Mouse (Mus musculus) neutrophil, adult 65 days (primary cell): ENCODE measurements around the gene Zfp580. TPM values are rescaled to one million over a fixed set of nuclear protein-coding genes. Genes with fewer than 3 reads are reported as not detected.

Experiments
- total RNA-seq: library from RNA; stranded (reverse); gene quantifications from 2 replicates; pipeline ENCODE4 v1.2.4, GENCODE M21; 2023

Zfp580 gene
- 0.98 and 1.2 TPM in 2 replicates for total RNA-seq

DNA sequence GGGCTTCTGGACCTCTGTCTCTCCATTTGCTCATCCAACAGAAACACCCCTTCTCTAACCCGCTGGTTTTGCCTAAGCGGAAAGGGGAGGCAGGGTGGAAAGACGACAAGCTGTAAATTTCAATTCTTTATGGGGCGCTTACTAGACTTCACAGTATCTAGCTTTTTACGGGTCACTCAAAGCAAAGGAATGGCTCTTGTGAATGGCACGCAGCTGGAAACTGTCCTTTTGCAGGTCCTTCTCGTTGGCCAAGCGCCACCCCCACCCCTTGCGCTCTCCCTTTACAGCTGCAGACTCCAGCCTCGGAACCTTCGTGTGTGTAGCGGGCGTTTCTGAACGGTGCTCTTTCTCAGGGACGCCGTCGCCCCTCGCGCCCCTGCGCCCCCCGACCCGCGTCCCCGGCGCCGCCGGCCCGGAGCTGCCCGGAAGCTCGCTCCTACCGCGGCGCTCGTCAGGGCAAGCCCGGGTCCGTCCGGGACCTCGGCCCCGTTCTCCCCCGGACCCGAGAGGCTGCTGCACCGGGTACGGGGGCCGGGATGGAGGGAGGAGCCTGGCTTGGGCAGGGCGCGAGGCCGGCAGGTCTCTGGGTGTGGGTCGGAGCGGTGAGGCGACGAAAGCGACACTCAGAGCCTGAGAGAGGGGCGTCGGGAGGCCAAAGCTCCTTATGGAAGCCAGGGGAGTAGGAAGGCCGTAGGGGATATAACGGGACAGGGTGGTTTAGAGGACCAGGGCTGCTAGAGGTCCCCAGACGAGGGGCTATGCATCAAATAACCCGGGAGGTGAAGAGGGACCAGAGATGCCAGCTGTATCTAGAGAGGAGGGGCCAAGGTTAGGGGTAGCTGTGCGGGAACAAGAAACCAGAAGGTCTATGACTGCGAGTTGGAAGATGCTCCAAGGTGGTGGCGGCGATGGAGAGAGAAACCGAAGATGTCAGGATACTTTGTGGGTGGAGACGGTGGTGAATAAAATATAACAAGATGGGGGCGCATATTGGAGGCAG is at the start of gene Zfp580:
Gene Zfp580 (plus strand): TSS at position 346 of the 1,000 bp plus-strand sequence.

DNA sequence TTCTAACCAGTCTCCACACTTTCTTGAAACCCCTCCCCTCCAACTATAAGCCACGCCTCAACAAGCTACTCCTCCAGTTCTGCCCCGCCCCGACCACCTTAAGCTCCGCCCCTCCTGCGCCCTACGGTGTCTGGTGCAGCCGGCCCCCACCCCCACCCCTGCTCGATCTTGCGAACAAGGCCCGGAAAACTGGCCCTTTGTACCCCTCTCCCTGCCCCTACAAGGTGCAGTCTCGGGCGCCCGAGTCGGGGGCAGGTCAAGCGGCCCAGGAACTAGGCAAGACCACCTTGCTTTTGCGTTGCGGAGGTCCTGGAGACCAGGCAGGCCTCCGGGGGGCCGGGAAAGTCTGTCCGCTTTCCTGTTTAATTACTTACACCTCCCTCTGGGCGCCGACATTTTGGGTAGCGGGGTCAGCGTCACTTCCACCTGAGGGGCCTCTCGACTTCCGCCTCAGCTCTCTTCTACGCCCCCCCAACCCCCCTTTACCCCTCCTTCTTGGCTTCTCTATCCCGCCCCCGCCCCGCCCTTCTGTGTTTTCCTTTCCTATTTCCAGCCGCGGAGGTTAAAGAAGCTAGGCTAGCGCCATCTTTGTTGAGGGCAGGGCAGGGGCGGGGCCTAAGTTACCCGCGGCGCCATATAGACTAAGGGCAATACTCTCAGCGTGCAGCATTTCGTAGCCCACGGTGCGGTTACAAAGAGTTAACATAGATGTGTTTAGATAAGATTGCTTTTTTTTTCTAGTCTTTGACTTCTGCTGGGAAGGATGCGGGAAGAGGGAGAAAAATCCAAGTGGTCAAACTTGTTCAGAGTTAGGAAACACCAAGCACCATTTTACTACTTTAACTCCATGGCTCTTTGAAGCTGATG is 36.9 kb upstream of the Zfp580 start, which contains the start of the genes Zfp524 and Fiz1:
Gene Zfp524 (plus strand): TSS at position 165 of the 867 bp plus-strand sequence.
Gene Fiz1 (minus strand): TSS at position 447 of the 867 bp plus-strand sequence.

DNA sequence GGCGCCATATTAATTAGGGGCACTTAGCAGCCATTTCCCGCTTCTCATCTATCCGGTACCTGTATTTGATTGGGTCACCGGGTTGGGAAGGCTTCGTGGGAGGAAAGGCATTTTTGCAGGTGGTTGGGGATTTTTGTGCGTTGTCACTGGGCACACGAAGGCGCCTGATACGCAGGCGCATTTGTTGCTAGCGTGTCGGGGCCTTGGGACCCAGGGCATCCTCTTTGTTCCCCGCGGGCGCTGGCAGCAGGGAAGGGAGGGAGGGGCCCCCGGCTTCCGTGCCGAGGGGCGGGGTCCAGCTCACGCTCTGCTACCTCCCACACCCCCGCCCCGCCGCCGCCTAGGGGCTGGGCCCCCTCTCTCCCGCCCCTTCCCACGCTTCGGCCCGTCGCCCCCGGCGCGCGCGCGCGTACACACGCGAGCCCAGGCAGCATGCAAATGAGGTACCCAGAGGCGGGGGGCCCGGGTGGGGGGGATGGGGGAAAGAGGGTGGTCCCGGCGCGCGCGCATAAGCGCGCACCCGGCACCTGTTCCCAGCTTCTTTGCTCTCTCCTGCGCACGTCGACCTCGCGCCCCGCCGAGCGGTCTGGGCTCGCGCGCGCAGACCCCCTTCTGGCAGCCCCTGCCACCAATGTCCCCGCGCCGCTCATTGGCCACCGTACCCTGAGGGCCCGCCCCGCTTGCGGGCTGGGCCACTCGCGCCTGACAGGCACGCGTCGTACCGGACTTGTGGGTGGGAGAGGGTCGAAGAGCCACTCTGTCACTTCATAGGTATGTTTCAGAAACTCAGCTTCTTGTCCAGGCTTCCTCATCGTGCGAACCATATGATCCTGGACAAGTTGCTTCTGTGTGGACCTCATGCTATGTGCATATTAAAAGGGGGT is 36.0 kb upstream of the Zfp580 start, which contains the start of gene Gm44973:
Gene Gm44973 (plus strand): TSS at position 379 of the 884 bp plus-strand sequence.

DNA sequence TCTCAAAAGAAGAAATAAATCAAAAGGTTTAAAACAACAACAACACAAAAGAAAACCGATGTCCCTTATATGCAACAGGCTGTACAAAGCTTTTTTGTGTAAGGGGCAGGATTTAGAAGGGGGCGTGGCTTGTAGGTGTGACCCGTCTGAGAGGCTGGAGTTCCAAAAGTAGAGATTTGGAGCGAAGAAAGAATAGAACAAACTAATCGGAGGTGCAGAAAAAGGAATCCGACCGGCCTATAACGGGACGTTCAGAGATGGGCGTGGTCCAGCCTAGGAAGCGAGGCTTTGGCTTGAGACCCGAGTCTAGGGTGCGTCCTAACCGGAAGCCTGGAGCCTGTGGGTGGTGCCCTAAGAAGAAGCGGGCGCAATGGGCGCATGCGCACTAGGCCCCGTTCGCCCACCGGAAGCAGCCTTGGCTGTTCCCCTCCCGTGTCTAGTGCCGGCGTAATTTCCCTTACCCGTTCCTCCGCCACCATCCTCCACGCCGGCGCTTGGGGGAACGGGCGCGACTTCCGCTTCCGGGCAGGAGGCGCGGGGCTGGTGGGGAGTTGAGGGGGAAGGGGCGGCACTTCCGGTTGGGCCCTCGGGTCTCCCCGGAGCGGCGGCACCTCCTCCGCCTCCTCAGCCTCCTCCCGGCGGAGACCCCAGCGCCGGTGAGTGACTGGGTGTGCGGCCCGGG is 31.2 kb upstream of the Zfp580 start, which contains the start of the genes Zfp865 and Ccdc106:
Gene Zfp865 (plus strand): TSS at position 377 of the 682 bp plus-strand sequence.
Gene Ccdc106 (plus strand): TSS at position 554 of the 682 bp plus-strand sequence.

DNA sequence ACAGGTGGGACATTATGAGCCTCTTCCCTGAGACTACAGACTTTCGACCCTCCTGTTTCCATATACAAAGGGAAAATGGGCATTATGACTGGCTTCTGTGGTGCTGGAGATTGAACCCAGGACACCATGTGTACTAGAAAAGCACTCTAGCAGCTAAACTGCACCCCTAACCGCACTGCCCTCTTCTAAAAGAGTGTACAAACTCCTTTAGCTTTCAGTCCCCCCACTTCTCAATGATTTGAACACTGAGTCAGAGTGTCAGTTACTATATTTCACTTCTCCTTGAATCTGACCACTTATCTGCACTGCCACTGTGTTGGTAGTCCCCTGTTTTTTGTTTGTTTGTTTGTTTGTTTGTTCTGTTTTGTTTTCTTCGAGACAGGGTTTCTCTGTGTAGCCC is 17.5 kb upstream of the Zfp580 start, which contains the start of gene 4632433K11Rik:
Gene 4632433K11Rik (plus strand): TSS at position 301 of the 400 bp plus-strand sequence.

DNA sequence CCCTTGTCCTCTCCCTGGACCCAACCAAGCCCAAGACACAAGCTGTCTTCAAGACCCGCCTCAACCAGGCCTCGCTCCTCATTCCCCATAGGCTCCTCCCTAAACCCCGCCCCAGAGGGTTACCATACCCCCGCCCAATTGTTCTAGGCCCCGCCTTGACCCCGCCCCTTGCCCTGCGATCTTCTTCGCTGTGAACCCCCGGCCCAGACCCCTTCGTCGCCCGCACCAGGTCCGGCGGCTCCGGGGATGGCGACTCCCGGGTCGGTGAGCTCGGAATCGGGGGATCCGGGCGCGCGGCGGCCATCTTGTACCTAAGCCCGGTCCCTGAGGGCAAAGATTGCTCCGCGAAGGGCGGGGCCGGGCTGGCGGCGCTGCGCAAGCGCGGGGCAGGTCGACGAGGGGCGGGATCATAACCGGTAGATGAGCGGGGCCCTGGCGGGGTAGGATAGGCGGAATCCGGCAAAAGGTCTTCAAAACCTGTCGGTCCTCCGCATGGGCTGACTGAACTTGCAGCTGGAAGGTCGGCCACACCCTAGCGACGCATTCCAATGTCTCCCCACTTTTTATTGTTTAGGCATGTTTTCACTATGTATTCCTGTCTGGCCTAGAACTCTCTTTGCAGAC is 13.1 kb upstream of the Zfp580 start, which contains the start of gene Zfp784:
Gene Zfp784 (minus strand): TSS at position 338 of the 624 bp plus-strand sequence.

DNA sequence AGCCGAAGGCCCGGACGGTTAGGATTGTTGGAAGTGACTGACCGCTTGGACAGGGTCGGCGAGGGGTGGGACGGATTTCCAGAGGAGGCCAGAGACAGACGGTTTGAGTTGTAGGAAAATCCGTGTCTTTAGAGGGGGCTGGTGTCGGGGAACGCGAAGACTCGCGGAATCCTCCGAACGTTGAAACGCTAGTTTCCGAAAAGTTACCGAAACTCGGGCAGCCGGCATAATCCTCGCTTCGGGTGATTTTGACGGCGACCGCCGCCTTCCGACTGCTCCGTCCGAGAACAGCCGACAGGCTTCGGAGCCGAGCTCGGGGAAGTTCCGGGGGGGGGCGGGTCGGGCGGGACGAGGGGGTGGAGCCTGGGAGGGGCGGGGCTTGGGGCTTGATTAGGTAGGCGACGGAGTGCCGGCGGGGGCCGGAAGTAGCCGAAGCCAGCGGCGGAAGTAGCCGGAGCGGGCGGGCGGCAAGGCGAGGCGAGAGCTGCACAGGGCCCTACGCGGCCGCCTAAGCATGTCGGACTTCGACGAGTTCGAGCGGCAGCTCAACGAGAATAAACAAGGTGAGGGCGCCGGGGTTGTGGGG is 10.5 kb downstream of the Zfp580 start, which contains the start of gene U2af2:
Gene U2af2 (plus strand): TSS at position 370 of the 586 bp plus-strand sequence.

DNA sequence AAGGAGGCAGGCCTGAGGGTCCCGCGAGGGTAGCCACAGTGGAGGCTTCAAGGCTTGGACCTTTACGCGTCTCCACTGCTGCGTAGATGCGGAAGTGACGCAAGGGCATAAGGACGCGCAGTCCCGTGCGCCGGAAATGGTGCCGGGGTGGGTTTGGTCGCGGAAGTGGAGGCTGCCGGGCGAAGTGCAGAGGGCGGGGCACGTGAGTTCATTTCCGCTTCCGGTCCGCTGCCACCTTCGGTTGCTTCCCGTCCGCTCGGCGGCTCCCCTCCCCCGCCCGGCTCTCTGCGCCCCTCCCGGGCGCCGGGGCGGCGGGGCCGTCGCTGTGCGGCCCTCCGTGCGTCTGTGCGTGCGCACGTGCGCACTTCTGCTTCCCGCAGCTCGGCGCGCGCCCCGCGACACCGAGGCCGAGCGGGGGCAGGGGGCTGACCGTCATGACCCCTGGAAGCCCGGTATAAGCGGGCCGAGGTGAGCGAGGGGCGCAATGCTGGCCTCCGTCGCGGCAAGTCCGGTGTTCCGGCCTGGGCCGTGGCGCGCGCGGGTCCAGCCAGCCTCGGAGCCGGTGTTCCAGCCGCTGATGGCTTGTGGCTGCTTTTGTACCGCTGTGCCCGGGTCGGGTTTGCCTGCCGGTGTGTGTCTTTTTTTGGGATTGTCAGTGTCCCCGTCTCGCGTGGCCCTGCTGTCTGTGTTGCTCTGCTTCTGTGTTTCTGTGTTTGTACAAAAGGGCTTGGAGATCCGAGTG is 28.8 kb downstream of the Zfp580 start, which contains the start of gene Epn1:
Gene Epn1 (plus strand): TSS at position 226 of the 742 bp plus-strand sequence.

Other genes starting within 250 kb of the Zfp580 start
- 188 and 216 TPM in 2 replicates for gene Ube2s, start 238.9 kb upstream of the Zfp580 start, total RNA-seq
- 1.0 TPM in 1 of 2 replicates, not detected in the other for gene Shisa7, start 206.8 kb upstream of the Zfp580 start, total RNA-seq
- gene Isoc2b, start 181.3 kb upstream of the Zfp580 start, total RNA-seq = 4.1 and 4.4 TPM in 2 replicates
- gene Isoc2a, start 174.4 kb upstream of the Zfp580 start, total RNA-seq = 6.0 and 6.2 TPM in 2 replicates
- not detected in 2 replicates for gene Gm36210, start 145.0 kb upstream of the Zfp580 start, total RNA-seq
- 13.2 and 16.2 TPM in 2 replicates for gene Zfp628, start 136.3 kb upstream of the Zfp580 start, total RNA-seq
- 1.7 and 1.9 TPM in 2 replicates for gene Nat14, start 129.5 kb upstream of the Zfp580 start, total RNA-seq
- 0.44 TPM in 1 of 2 replicates, not detected in the other for gene Ssc5d, start 125.8 kb upstream of the Zfp580 start, total RNA-seq
- gene Sbk2, start 87.1 kb upstream of the Zfp580 start, total RNA-seq = not detected in 2 replicates
- gene Sbk3, start 80.4 kb upstream of the Zfp580 start, total RNA-seq = not detected in 2 replicates
- 3.4 and 6.0 TPM in 2 replicates for gene Zfp579, start 55.4 kb upstream of the Zfp580 start, total RNA-seq
- 11.9 and 12.6 TPM in 2 replicates for gene Zfp524, start 37.1 kb upstream of the Zfp580 start, total RNA-seq
- 26.5 and 31.4 TPM in 2 replicates for gene Fiz1, start 36.8 kb upstream of the Zfp580 start, total RNA-seq
- gene Gm44973, start 36.0 kb upstream of the Zfp580 start, total RNA-seq = not detected in 2 replicates
- gene Zfp865, start 31.2 kb upstream of the Zfp580 start, total RNA-seq = 38.0 and 47.1 TPM in 2 replicates
- gene Ccdc106, start 31.0 kb upstream of the Zfp580 start, total RNA-seq = 0.29 and 0.98 TPM in 2 replicates
- gene 4632433K11Rik, start 17.4 kb upstream of the Zfp580 start, total RNA-seq = 0.98 TPM in 1 of 2 replicates, not detected in the other
- gene Zfp784, start 13.1 kb upstream of the Zfp580 start, total RNA-seq = 2.0 and 2.2 TPM in 2 replicates
- 219 and 291 TPM in 2 replicates for gene U2af2, start 10.6 kb downstream of the Zfp580 start, total RNA-seq
- 143 and 147 TPM in 2 replicates for gene Epn1, start 28.7 kb downstream of the Zfp580 start, total RNA-seq
- not detected in 2 replicates for gene Rfpl4, start 65.4 kb downstream of the Zfp580 start, total RNA-seq
- 0.41 TPM in 1 of 2 replicates, not detected in the other for gene Rasl2-9, start 74.4 kb downstream of the Zfp580 start, total RNA-seq
- gene Vmn1r55, start 98.1 kb downstream of the Zfp580 start, total RNA-seq = not detected in 2 replicates
- not detected in 2 replicates for gene Vmn1r56, start 145.2 kb downstream of the Zfp580 start, total RNA-seq
- not detected in 2 replicates for gene Vmn1r57, start 167.0 kb downstream of the Zfp580 start, total RNA-seq